17 mouse cellular contexts compared by ENCODE assay signal in genomic region chr7:119594530-119595107, GRCm38 (mm10). TPM values are rescaled to one million over a fixed set of nuclear protein-coding genes. Genes with fewer than 3 reads are reported as not detected.
"Had no signal": no experiment of that assay in that cellular context is flagged by ENCODE, and none has a peak within 500 bp of the region (broad histone marks: within the 10 kb centered on the region; RNA-seq: fewer than 3 reads in every experiment).

No protein-coding gene starts in this region.

- ATAC-seq: hindbrain, postnatal 0 days; liver, embryonic 12.5 days; midbrain, embryonic 15.5 days had no signal

- H3K4me3 ChIP-seq: limb, embryonic 15.5 days; liver, embryonic 12.5 days; midbrain, embryonic 10.5 days; midbrain, embryonic 15.5 days; neural tube, embryonic 12.5 days had no signal

- H3K27ac ChIP-seq: hindbrain, postnatal 0 days; kidney, postnatal 0 days; limb, embryonic 15.5 days; liver, embryonic 12.5 days; midbrain, embryonic 10.5 days; midbrain, embryonic 15.5 days; neural tube, embryonic 12.5 days had no signal

- H3K27me3 ChIP-seq: limb, embryonic 15.5 days; liver, embryonic 12.5 days; midbrain, embryonic 15.5 days; neural tube, embryonic 12.5 days had no signal

- H3K9me3 ChIP-seq: limb, embryonic 15.5 days; liver, embryonic 12.5 days; midbrain, embryonic 10.5 days; midbrain, embryonic 15.5 days; neural tube, embryonic 12.5 days had no signal

- H3K4me1 ChIP-seq: limb, embryonic 15.5 days; liver, embryonic 12.5 days; midbrain, embryonic 10.5 days; midbrain, embryonic 15.5 days; neural tube, embryonic 12.5 days had no signal

- H3K4me2 ChIP-seq: limb, embryonic 15.5 days; liver, embryonic 12.5 days; lung, embryonic 14.5 days; midbrain, embryonic 15.5 days; neural tube, embryonic 12.5 days had no signal

- H3K9ac ChIP-seq: limb, embryonic 15.5 days; liver, embryonic 12.5 days; lung, embryonic 14.5 days; midbrain, embryonic 15.5 days; neural tube, embryonic 12.5 days had no signal

- H3K36me3 ChIP-seq: limb, embryonic 15.5 days; liver, embryonic 12.5 days; midbrain, embryonic 10.5 days; midbrain, embryonic 15.5 days; neural tube, embryonic 12.5 days had no signal

- DNase-seq: left cerebral cortex, postnatal 4 days; lung, embryonic 14.5 days; lung, postnatal 10 days; lung, postnatal 4 days; thymus, postnatal 4 days had no signal

RNA-seq across cellular contexts. Expression of gene Acsm1, which starts 12.2 kb away (rescaled TPM):
- polyA plus RNA-seq: hindbrain, postnatal 0 days; intestine, embryonic 14.5 days; limb, embryonic 15.5 days; midbrain, embryonic 10.5 days; midbrain, embryonic 15.5 days; neural tube, embryonic 12.5 days; spleen, adult 2 months; thymus, postnatal 0 days had no signal

RNA-seq across cellular contexts. Expression of gene Acsm2, which starts 40.5 kb away (rescaled TPM):
- polyA plus RNA-seq: intestine, embryonic 14.5 days; limb, embryonic 15.5 days; liver, embryonic 12.5 days; liver, embryonic 16.5 days; lung, embryonic 14.5 days; midbrain, embryonic 10.5 days; midbrain, embryonic 15.5 days; neural tube, embryonic 12.5 days; stomach, embryonic 16.5 days; thymus, postnatal 0 days had no signal
